Mouse (Mus musculus) Patski (cell line): Measurements from ENCODE around the gene Abcc4. TPM values are rescaled to one million over a fixed set of nuclear protein-coding genes. Genes with fewer than 3 reads are reported as not detected.
A peak's percentile ranks its signal among the peaks of the same experiment; 100 is the strongest.

ENCODE experiments used
- ATAC-seq: fragments of 100-300 bp; one replicate; pipeline ENCODE4 v1.8.0; 2021
- CTCF ChIA-PET: fragments of 350-600 bp; sonication (Branson Sonifier 250); formaldehyde crosslinking; loops from one replicate; lab custom pipeline; 2022; ENCODE audit warnings: inconsistent platforms; lab: Charles Lee
- POLR2A ChIA-PET: fragments of 350-600 bp; sonication (Branson Sonifier 250); formaldehyde crosslinking; loops from one replicate; lab custom pipeline; 2022; ENCODE audit warnings: antibody characterized with exemption, inconsistent platforms; lab: Charles Lee
- DNase-seq: peaks from one replicate; pipeline ENCODE4 v3.0.0-alpha.2; 2011; ENCODE audit warnings: low read depth, low spot score
- H3K27me3 ChIP-seq: fragments of 371-371 bp; one replicate; pipeline ENCODE4 v1.5.1; 2021
- CTCF ChIP-seq: fragments of 100-300 bp; IDR thresholded peaks from one replicate; pipeline ENCODE4 v1.5.1; 2021
- in situ Hi-C: fragments of 300-500 bp; cut with MboI; formaldehyde crosslinking; loops from 3 replicates; pipeline ENCODE4 v1.11.1; 2018; ENCODE audit warnings: low pct_unique_long_range_greater_than_20kb, mixed read lengths
- polyA plus RNA-seq: library from polyadenylated mRNA; unstranded; gene quantifications from one replicate; pipeline ENCODE4 v1.2.3, GENCODE M21; 2021

The Abcc4 gene
- polyA plus RNA-seq, 1 experiment from 2014 or later, result 52.8 TPM

DNA sequence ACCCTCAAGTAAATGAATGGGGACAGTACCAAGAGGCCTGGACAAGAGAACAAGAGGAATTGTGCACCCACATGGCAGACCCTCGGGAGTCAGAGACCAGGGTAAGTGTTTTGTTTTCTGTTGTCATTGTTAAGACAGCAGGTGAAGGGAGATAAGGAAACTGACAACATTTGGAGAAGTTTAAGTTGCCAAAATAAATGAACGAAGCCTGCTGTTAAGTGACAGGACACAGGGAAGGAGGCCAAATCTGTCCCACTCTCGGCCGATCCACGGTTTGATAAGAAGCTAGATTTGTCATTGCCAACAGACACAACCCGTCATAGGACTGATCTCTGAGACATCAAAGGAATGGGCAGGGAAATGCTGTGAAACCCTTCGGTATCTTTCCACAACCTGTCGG, 124.3 kb downstream of the Abcc4 start:
- POLR2A ChIA-PET, result no interaction called here
- DNase-seq (no peak), ATAC-seq (no peak)
- CTCF ChIA-PET, result no interaction called here
- H3K27me3 ChIP-seq, result no peaks in the 10 kb centered on the region
- in situ Hi-C loops, result loop anchor here (25.0 kb wide), 1 partner anchor 569 kb away; no protein-coding TSS in a partner anchor
- TF ChIP-seq CTCF, result no peak

DNA sequence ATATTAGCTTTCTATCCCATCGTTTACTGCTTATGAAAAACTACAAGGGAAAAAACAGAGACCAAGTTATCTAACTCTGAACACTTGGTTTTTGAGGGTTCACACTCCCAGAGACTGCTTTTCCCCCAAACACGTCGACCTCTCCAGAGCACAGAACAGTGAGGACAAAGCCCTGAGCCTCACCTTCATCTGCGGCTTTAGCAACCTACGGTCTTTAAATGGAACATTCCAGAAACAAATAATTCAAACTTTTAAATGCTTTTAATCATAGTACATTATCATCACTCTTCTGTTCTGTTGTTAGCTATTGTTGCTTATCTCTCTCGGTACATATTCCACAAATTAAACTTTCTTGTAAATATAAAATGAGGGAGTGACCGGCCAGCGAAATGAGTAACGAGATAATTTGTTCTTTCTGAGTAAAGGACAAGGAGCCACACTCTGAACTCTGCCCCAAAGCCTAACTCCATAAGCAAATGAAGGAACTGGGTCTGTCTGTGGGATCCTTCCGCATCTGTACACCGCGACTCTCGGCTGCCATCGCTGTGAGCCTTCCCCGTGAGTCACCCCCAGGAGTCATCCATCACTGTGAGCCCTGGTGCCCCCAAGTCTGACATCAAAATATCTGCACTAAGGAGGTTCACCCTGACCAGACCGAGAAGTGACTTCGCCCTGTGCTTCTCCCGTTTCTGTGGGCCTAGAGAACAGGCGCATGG, 126.8 kb downstream of the Abcc4 start:
- no peak for ATAC-seq
- DNase-seq, result no peak
- in situ Hi-C loops, result loop anchor here (25.0 kb wide), 1 partner anchor 567 kb away; no protein-coding TSS in a partner anchor
- H3K27me3 ChIP-seq, result no peaks in the 10 kb centered on the region
- CTCF ChIA-PET, result no interaction called here
- POLR2A ChIA-PET, result no interaction called here
- TF ChIP-seq CTCF, result no peak

DNA sequence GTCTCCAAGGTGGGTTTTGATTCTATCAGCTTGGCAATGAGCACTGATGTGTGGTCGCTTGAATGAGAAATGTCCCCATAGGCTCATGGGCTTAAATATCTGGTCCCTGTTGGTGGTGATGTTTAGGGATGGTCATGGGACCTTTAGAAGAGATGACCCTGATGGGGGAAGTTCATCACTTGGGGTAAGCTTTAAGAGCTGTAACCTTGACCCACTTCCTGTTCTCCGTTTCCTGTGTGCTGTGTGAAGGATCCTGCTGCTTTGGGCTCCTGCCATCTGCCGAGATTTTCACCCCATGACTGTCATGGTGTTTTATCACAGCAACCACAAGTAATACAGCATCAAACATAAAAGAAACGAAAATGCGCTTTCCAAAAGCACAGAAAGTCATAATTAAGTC, 128.1 kb downstream of the Abcc4 start:
- in situ Hi-C loops, result loop anchor here (25.0 kb wide), 1 partner anchor 566 kb away; no protein-coding TSS in a partner anchor
- H3K27me3 ChIP-seq, result no peaks in the 10 kb centered on the region
- DNase-seq (no peak), ATAC-seq (no peak)
- ChIA-PET CTCF (no interaction called here), POLR2A (no interaction called here)
- no peak for TF ChIP-seq CTCF

DNA sequence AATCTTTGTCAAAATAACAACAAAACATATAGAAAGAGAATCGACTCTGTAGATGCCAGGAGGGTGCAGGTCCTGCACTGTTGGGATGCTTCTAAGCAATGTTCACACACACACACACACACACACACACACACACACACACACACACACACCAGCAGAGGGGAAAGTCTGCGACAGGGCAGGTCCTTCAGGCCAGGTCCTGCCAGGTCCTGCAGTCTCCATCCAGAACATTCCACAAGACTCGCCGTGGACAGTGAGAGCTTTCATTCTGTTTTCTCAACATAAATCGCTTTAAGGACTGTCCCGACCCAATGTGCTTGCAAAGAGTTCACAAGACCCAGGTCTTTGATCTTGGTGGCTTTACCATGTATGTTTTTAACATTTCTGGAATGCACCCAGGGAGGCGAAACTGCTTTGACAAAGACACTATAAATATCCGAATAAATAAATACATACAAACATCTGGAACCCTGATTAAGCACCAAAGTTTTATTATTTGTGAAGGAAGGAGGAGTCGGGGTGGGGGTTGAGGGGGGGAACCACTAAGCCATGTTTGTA, 133.3 kb downstream of the Abcc4 start:
- TF ChIP-seq CTCF, result no peak
- no peak for ATAC-seq

DNA sequence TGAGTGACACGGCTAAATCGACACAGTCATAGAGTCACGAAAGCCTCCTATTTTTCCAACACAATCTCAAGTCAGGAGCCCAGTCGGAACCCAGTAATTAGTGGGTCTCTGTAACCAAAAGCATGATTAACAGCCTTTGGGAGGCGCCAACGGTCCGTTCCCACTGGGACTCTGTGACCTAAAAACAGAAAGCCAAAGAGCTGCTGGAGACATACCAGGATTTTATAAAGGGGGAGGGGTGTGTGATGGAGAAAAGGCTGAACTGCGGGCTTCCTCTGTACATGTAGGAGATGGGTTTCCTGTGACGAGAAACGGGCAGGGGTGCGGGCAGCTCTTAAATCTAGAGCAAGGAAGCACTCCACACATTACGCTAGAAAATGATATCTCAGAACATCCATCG, 136.4 kb downstream of the Abcc4 start:
- DNase-seq (no peak), ATAC-seq (no peak)
- no peaks in the 10 kb centered on the region for H3K27me3 ChIP-seq
- CTCF ChIA-PET, result no interaction called here
- in situ Hi-C loops, result no loop called here
- no peak for TF ChIP-seq CTCF
- POLR2A ChIA-PET, result no interaction called here

More for the DNA sequence above, 133.3 kb downstream of the Abcc4 start:
- POLR2A ChIA-PET, result no interaction called here
- H3K27me3 ChIP-seq, result no peaks in the 10 kb centered on the region
- CTCF ChIA-PET, result no interaction called here
- DNase-seq, result no peak
- in situ Hi-C loops, result no loop called here

DNA sequence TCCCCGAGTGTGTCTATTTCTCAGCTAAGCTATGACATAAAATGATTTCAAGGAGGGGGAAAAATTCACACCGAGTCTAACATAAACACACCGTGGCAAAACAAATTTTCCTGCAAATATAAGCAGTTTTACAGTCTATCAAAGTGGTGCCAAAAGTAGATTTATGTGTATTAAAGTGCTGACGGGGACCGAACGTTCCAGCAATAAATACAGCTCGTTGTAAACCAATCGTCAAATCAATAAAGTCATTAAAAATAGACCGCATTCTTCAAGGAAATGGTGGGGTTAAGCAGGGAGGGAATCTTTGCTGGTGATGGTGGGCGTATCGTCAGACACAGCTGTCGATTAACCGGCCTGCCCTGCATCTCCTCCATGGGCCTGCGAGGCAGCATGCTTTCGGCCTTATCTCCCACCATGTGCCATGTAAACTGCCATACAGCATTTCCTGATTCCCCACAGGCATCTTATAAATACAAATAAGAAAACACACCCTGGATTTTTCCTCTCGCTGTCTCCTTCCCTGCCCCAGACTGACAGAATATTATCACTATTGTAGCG, 137.8 kb downstream of the Abcc4 start:
- in situ Hi-C loops, result no loop called here
- ChIA-PET POLR2A (no interaction called here), CTCF (no interaction called here)
- ATAC-seq (no peak), DNase-seq (no peak)
- no peak for TF ChIP-seq CTCF
- no peaks in the 10 kb centered on the region for H3K27me3 ChIP-seq

DNA sequence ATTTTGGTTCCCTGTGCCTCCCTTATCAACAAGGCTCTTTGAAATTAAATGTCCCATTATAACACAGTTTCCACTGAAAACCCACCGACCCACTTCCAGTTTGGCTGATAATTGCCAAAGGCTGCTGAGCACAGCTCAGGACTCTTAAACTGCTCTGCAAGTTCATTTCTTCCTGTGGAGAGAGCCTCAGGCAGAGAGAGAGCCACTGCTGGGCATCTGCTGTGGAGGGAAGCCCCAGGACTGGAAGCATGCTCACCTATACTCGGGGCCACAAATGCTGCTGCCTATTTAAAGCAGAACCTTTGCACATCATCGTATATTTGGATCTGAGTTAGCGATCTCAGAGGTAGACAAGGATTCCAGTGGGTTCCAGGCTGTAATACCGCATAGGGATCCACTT, 139.2 kb downstream of the Abcc4 start:
- POLR2A ChIA-PET, result no interaction called here
- no peak for TF ChIP-seq CTCF
- no peaks in the 10 kb centered on the region for H3K27me3 ChIP-seq

DNA sequence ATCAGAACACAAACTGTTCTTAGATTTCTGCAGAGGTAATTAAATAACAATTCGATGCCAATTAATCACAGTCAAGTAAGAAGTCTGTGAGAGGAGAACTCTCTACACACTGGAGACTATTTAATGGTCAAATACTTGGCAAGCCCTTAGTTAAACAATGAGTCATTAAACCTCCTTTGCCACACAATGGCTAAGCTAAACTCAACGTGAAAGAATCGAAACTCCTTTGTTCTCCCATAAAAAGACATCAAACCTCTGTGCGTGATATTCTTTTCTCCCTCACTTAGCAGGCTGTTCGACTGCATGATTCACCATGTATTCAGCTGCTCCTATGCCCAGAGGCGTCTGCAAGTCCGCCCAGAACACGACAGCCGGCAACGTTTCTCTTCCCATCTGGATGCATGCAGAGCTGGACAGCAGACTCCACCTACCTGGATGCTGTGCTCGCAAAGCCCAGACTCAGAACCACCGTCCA, 139.8 kb downstream of the Abcc4 start:
- POLR2A ChIA-PET, result no interaction called here

More for the DNA sequence above, 139.2 kb downstream of the Abcc4 start:
- CTCF ChIA-PET, result interaction anchor here (0.9 kb wide), 1 partner anchor 230 kb away, joined by 3 read pairs; no protein-coding TSS in a partner anchor
- no peak for ATAC-seq
- DNase-seq, result no peak
- in situ Hi-C loops, result no loop called here

DNA sequence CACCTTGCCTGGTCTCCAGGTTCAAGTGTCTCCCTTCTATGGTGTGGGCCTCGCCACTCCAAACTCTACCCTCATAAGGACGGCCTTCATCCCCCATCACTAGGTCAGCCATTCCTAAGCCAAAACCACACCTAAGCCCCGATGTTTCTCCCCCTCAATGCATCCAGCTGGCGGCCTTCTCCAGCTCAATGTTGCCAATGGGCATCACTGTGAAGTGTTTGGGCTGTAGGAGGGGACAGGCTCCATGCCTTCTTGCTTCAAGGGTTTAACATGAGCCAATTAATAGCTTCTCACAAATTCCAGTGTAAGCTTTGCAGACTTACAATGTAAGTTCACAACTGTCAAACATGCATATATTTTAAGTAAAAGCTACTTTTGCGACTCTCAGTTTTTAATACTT, 140.3 kb downstream of the Abcc4 start:
- POLR2A ChIA-PET, result no interaction called here
- no peak for TF ChIP-seq CTCF
- in situ Hi-C loops, result no loop called here
- no peak for ATAC-seq
- no peaks in the 10 kb centered on the region for H3K27me3 ChIP-seq
- DNase-seq, result no peak
- CTCF ChIA-PET, result interaction anchor here (0.9 to 1.8 kb wide), 3 partner anchors 11 to 231 kb away, joined by 3 to 4 read pairs (median 3); no protein-coding TSS in a partner anchor

More for the DNA sequence above, 139.8 kb downstream of the Abcc4 start:
- H3K27me3 ChIP-seq, result no peaks in the 10 kb centered on the region
- no peak for TF ChIP-seq CTCF
- CTCF ChIA-PET, result interaction anchor here (0.9 kb wide), 1 partner anchor 231 kb away, joined by 3 read pairs; no protein-coding TSS in a partner anchor
- ATAC-seq (peak; percentile 98), DNase-seq (peak; percentile 78)
- in situ Hi-C loops, result no loop called here

DNA sequence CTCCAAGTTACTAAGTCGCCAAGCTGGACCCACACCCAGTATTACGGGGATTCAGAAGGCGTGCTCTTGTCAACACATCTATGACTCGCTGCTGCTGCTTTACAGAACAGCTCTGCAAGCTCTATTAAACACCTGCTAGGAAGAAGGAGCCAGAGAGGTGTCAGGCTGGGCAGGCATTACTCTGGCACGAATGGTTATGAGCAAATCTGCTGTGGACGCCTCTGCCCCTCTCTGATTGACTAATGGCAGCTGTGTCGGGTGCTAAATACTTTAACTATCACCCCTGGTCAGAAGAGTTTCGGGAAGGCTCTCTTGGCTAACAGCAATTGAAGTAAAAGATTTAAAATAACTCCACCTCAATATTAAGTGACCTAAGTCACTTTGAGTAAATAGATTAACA, 142.4 kb downstream of the Abcc4 start:
- DNase-seq, result no peak
- TF ChIP-seq CTCF, result no peak
- in situ Hi-C loops, result no loop called here

More for the DNA sequence above, 142.4 kb downstream of the Abcc4 start:
- ChIA-PET CTCF (no interaction called here), POLR2A (interaction anchor here (0.6 to 0.7 kb wide), 2 partner anchors 26 to 69 kb away, joined by 3 to 4 read pairs; no protein-coding TSS in a partner anchor)
- no peak for ATAC-seq
- H3K27me3 ChIP-seq, result no peaks in the 10 kb centered on the region
